Mouse (Mus musculus) heart, adult 2 months (tissue): ENCODE measurements around the gene Coro7.

Experiments
- CTCF ChIP-seq: fragments of 200-600 bp; IDR thresholded peaks from 2 replicates; pipeline ENCODE4 v1.8.1; 2022; ENCODE audit warnings: antibody characterized with exemption, mild to moderate bottlenecking, moderate library complexity
- EP300 ChIP-seq: fragments of 200-500 bp; IDR thresholded peaks from 2 replicates; pipeline ENCODE4 v1.6.1; 2011; ENCODE audit warnings: low read depth, low read length, control low read depth; ENCODE audit not compliant: insufficient read depth
- POLR2A ChIP-seq: fragments of 200-500 bp; IDR thresholded peaks from 2 replicates; pipeline ENCODE4 v1.6.1; 2011; ENCODE audit warnings: mild to moderate bottlenecking, low read depth, low read length, control low read depth; ENCODE audit not compliant: insufficient read depth

DNA sequence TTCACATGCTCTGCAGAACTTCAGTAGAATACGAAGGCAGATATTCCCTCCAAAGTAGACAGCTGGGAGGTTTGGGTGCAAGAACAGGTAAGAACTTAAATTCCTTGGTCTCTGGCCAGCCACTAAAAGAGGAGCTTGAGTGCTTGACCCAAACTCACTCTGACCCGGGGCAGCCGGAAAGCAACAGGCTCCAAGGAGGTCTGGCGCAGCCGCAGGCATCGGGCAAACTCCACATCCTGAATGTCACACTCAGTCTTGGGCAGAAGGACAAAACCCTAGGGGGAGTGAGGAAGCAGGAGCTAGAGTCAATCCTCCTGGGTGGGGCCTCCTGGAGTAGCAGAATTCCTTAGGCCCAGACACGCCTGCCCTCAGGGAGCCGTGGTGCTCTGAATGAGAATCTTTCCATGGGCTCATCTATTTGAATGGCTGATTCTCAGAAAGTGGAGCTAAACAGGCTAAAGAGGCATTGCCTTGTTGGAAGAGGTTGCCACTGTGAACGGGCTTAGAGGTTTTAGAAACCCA lies 50.6 kb downstream of the Coro7 start:
- TF ChIP-seq CTCF = no peak
- no peak for TF ChIP-seq EP300
- no peak for TF ChIP-seq POLR2A
